Mouse (Mus musculus) bone marrow macrophage, adult 2 months (primary cell): Measurements from ENCODE around the gene Hnrnpa3.

Source experiments
- CTCF ChIP-seq: IDR thresholded peaks from 2 replicates; pipeline ENCODE4 v1.5.1; 2012; ENCODE audit warnings: low read depth, mild to moderate bottlenecking, low read length, moderate library complexity
- POLR2A ChIP-seq: IDR thresholded peaks from 2 replicates; pipeline ENCODE4 v1.6.1; 2012; ENCODE audit warnings: mild to moderate bottlenecking, low read depth, low read length, borderline replicate concordance

- no peak for TF ChIP-seq POLR2A
- TF ChIP-seq CTCF: no peak
These were observed 962 bp upstream of the Hnrnpa3 start for GRCm38 (mm10) chr2:75657907-75658691.
